Mouse (Mus musculus): ENCODE data around the gene Dirc2. TPM values are rescaled to one million over a fixed set of nuclear protein-coding genes. Genes with fewer than 3 reads are reported as not detected.

Gene Dirc2
- polyA plus RNA-seq, 1 experiment from 2014 or later: 16.0 TPM

DNA sequence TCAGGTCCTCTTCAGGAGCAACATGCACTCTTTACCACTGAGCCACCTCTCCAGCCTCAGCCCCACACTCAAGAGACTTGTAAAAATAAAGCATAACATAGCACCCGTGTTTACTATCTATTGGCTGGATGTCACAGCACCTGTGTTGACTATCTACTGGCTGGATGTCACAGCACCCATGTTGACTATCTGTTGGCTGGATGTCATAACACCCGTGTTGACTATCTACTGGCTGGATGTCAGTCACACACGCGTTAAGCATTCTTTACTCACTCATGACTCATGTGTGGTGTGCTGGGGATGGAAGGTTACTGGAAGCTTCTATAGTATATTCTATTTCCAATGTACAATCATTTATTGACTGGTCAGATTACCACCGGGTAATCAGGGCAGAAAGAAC, 62.2 kb downstream of the Dirc2 start:
- TF ChIP-seq CTCF (IDR thresholded peaks at IDR 0.05; ENCODE audit: low read depth): no peak
- H3K36me3 ChIP-seq (ENCODE audit: insufficient read depth): no peaks in the 10 kb centered on the region
- H3K4me3 ChIP-seq (ENCODE audit: low read depth, low read length): no peak overlapping the region
- DNase-seq (no peak), ATAC-seq (ENCODE audit: insufficient read depth) (no peak)
- WGBS: 78% methylated on average over 5 of the region's 5 CpGs
- H3K27me3 ChIP-seq (ENCODE audit: insufficient read depth, low read length): no peaks in the 10 kb centered on the region
- no peaks in the 10 kb centered on the region for H3K9me3 ChIP-seq (ENCODE audit: low read depth, low read length)
- no peak overlapping the region for H3K27ac ChIP-seq (ENCODE audit: low read depth)
- H3K9ac ChIP-seq: no peak overlapping the region
- H3K4me2 ChIP-seq: no peak overlapping the region
- no peaks in the 10 kb centered on the region for H3K4me1 ChIP-seq (ENCODE audit: insufficient read depth)

- Histone ChIP-seq H3K9me3 (ENCODE audit: low read depth, low read length) (no peaks in the 10 kb centered on the region), H3K9ac (no peak overlapping the region), H3K4me1 (ENCODE audit: insufficient read depth) (no peaks in the 10 kb centered on the region), H3K36me3 (ENCODE audit: insufficient read depth) (no peaks in the 10 kb centered on the region), H3K27me3 (ENCODE audit: insufficient read depth, low read length) (no peaks in the 10 kb centered on the region), H3K4me3 (ENCODE audit: low read depth, low read length) (no peak overlapping the region), H3K27ac (ENCODE audit: low read depth) (no peak overlapping the region), H3K4me2 (no peak overlapping the region)
- ATAC-seq (ENCODE audit: insufficient read depth) (no peak), DNase-seq (no peak)
- 71% methylated on average over 14 of the region's 14 CpGs for whole genome bisulfite sequencing
- TF ChIP-seq CTCF (IDR thresholded peaks at IDR 0.05; ENCODE audit: low read depth): no peak
Observed at GRCm38 (mm10) chr16:35704796-35705195, 64.4 kb downstream of the Dirc2 start.

DNA sequence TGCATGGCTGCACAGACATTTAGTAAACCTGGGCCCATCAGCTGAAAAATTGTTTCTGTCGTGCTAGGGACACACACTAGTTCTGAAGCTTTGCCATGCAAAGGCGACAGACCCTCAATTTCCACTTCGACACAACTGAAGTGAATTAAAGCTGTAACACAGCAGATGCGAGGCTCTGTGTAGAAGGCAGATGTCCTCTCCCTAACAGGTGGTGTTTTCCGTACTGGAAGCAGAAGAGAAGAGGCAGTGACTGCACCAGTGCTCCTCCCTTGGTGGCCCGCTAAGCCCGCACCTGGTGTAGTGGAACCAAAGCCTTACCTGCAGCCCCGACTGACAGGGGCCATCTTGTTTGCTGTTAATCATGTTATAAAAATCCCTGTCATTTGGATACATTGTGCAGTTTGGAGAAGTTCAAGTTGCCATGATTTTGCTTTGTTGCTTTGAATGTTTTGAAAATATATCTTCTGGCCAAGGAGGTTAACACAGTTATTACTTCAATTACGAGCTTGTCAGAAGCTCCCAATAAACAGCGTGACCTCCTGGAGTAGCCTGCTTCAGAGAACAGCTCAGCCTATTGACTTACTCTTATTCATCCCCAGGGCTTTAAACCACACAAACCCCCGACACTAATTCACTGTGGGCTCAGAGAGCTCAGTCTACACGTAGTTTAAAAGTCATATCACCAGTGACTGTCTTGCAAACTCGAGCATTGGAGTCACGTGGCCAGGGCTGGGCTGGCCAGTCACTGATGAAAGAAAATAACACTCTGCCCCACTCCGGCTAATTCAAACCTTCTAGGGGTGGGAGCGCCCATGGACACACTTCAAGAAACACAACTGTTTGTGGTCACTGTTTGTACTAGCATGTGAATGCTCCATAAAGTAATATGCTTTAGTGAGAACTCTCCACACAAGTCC, 65.1 kb downstream of the Dirc2 start:
- H3K4me1 ChIP-seq (ENCODE audit: insufficient read depth): no peaks in the 10 kb centered on the region
- no peak overlapping the region for H3K4me2 ChIP-seq
- H3K36me3 ChIP-seq (ENCODE audit: insufficient read depth): no peaks in the 10 kb centered on the region
- 67% methylated on average over 16 of the region's 16 CpGs for WGBS
- no peak overlapping the region for H3K27ac ChIP-seq (ENCODE audit: low read depth)
- H3K4me3 ChIP-seq (ENCODE audit: low read depth, low read length): no peak overlapping the region
- H3K27me3 ChIP-seq (ENCODE audit: insufficient read depth, low read length): no peaks in the 10 kb centered on the region
- TF ChIP-seq CTCF (IDR thresholded peaks at IDR 0.05; ENCODE audit: low read depth): no peak
- H3K9me3 ChIP-seq (ENCODE audit: low read depth, low read length): no peaks in the 10 kb centered on the region
- DNase-seq (no peak), ATAC-seq (ENCODE audit: insufficient read depth) (no peak)
- H3K9ac ChIP-seq: no peak overlapping the region

DNA sequence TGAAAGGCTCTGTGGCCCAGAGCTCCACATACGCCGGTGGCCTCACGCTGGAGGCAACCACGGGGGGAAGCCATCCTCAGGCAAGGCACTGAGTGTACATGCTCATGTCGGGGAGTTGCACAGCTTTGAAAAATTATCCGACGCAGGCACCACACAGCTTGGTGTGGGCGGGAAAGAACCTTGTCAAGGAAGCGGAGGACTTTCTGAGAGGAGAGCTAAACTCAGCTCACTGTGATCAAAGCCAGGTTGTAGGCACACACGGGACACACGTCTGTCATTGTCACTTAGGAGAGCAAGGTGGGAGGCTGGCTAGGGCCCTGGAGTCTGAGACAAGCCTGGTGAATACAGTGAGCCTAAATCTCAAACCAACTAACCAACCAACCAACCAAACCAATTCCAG, 67.3 kb downstream of the Dirc2 start:
- Histone ChIP-seq H3K36me3 (ENCODE audit: insufficient read depth) (0 out of 2 replicates have a peak, but pooled peaks cover 6% of the 10 kb centered on the region), H3K27me3 (ENCODE audit: insufficient read depth, low read length) (no peaks in the 10 kb centered on the region), H3K4me3 (ENCODE audit: low read depth, low read length) (no peak overlapping the region), H3K4me2 (no peak overlapping the region), H3K9me3 (ENCODE audit: low read depth, low read length) (no peaks in the 10 kb centered on the region), H3K9ac (no peak overlapping the region), H3K4me1 (ENCODE audit: insufficient read depth) (no peaks in the 10 kb centered on the region), H3K27ac (ENCODE audit: low read depth) (no peak overlapping the region)
- no peak for ATAC-seq (ENCODE audit: insufficient read depth)
- TF ChIP-seq CTCF (IDR thresholded peaks at IDR 0.05; ENCODE audit: low read depth): no peak
- whole genome bisulfite sequencing: 42% methylated on average over 11 of the region's 11 CpGs
- no peak for DNase-seq

GRCm38 (mm10) chr16:35696103-35696502, 73.1 kb downstream of the Dirc2 start:
- no peak overlapping the region for H3K4me2 ChIP-seq
- DNase-seq: no peak
- ATAC-seq (ENCODE audit: insufficient read depth): no peak
- 0 out of 2 replicates have a peak, but pooled peaks cover 6% of the 10 kb centered on the region for H3K36me3 ChIP-seq (ENCODE audit: insufficient read depth)
- no peak for TF ChIP-seq CTCF (IDR thresholded peaks at IDR 0.05; ENCODE audit: low read depth)
- H3K27ac ChIP-seq (ENCODE audit: low read depth): no peak overlapping the region
- H3K4me1 ChIP-seq (ENCODE audit: insufficient read depth): no peaks in the 10 kb centered on the region
- no peaks in the 10 kb centered on the region for H3K9me3 ChIP-seq (ENCODE audit: low read depth, low read length)
- no peak overlapping the region for H3K4me3 ChIP-seq (ENCODE audit: low read depth, low read length)
- no peaks in the 10 kb centered on the region for H3K27me3 ChIP-seq (ENCODE audit: insufficient read depth, low read length)
- WGBS: 78% methylated on average over 2 of the region's 2 CpGs
- no peak overlapping the region for H3K9ac ChIP-seq

GRCm38 (mm10) chr16:35694250-35694846, 74.8 kb downstream of the Dirc2 start:
- no peaks in the 10 kb centered on the region for H3K9me3 ChIP-seq (ENCODE audit: low read depth, low read length)
- no peaks in the 10 kb centered on the region for H3K27me3 ChIP-seq (ENCODE audit: insufficient read depth, low read length)
- no peak overlapping the region for H3K9ac ChIP-seq
- TF ChIP-seq CTCF (IDR thresholded peaks at IDR 0.05; ENCODE audit: low read depth): no peak
- 0 out of 2 replicates have a peak, but pooled peaks cover 6% of the 10 kb centered on the region for H3K36me3 ChIP-seq (ENCODE audit: insufficient read depth)
- ATAC-seq (ENCODE audit: insufficient read depth) (no peak), DNase-seq (no peak)
- H3K27ac ChIP-seq (ENCODE audit: low read depth): no peak overlapping the region
- no peak overlapping the region for H3K4me3 ChIP-seq (ENCODE audit: low read depth, low read length)
- H3K4me1 ChIP-seq (ENCODE audit: insufficient read depth): no peaks in the 10 kb centered on the region
- 89% methylated on average over 13 of the region's 13 CpGs for WGBS
- H3K4me2 ChIP-seq: no peak overlapping the region

GRCm38 (mm10) chr16:35691606-35692005, 77.5 kb downstream of the Dirc2 start:
- Histone ChIP-seq H3K36me3 (ENCODE audit: insufficient read depth) (no peaks in the 10 kb centered on the region), H3K27me3 (ENCODE audit: insufficient read depth, low read length) (no peaks in the 10 kb centered on the region), H3K9ac (no peak overlapping the region), H3K4me3 (ENCODE audit: low read depth, low read length) (no peak overlapping the region), H3K9me3 (ENCODE audit: low read depth, low read length) (no peaks in the 10 kb centered on the region), H3K4me1 (ENCODE audit: insufficient read depth) (no peaks in the 10 kb centered on the region), H3K4me2 (no peak overlapping the region), H3K27ac (ENCODE audit: low read depth) (no peak overlapping the region)
- TF ChIP-seq CTCF (IDR thresholded peaks at IDR 0.05; ENCODE audit: low read depth): no peak
- 80% methylated on average over 7 of the region's 7 CpGs for WGBS
- no peak for ATAC-seq (ENCODE audit: insufficient read depth)
- no peak for DNase-seq

Data from lung, embryonic 14.5 days (tissue).